Mouse (Mus musculus): ENCODE measurements around the gene Kat2b. TPM values are rescaled to one million over a fixed set of nuclear protein-coding genes. Genes with fewer than 3 reads are reported as not detected.

Kat2b gene
- polyA plus RNA-seq, 1 experiment from 2014 or later, result 5.5 TPM

- no peak overlapping the region for H3K27ac ChIP-seq (ENCODE audit: low read depth, low read length)
- 90% methylated on average over 2 of the region's 2 CpGs for WGBS
- no peaks in the 10 kb centered on the region; the same call in 1 of the 2 replicates for H3K36me3 ChIP-seq (ENCODE audit: control insufficient read depth, insufficient read depth, low read length)
- peak; percentile 66; the same call in 1 of the 2 replicates for ATAC-seq (ENCODE audit: low FRiP score)
- H3K9me3 ChIP-seq (ENCODE audit: control insufficient read depth, low read length), result no peaks in the 10 kb centered on the region
- no peak overlapping the region for H3K4me2 ChIP-seq
- no peak for DNase-seq (ENCODE audit: low spot score, missing footprints)
- H3K9ac ChIP-seq (ENCODE audit: low read length), result no peak overlapping the region
- no peaks in the 10 kb centered on the region for H3K27me3 ChIP-seq (ENCODE audit: control insufficient read depth, insufficient read depth, low read length)
- H3K4me3 ChIP-seq (ENCODE audit: low read depth, low read length), result no peak overlapping the region
- no peaks in the 10 kb centered on the region for H3K4me1 ChIP-seq (ENCODE audit: control insufficient read depth, insufficient read depth, low read length)
Observed at GRCm38 (mm10) chr17:53658668-53659067, 92.0 kb downstream of the Kat2b start.

GRCm38 (mm10) chr17:53659230-53659629, 92.6 kb downstream of the Kat2b start:
- no peaks in the 10 kb centered on the region for H3K9me3 ChIP-seq (ENCODE audit: control insufficient read depth, low read length)
- DNase-seq (ENCODE audit: low spot score, missing footprints) (no peak), ATAC-seq (ENCODE audit: low FRiP score) (no peak)
- H3K4me1 ChIP-seq (ENCODE audit: control insufficient read depth, insufficient read depth, low read length), result no peaks in the 10 kb centered on the region
- H3K4me2 ChIP-seq, result no peak overlapping the region
- 86% methylated on average over 8 of the region's 8 CpGs for WGBS
- no peaks in the 10 kb centered on the region for H3K27me3 ChIP-seq (ENCODE audit: control insufficient read depth, insufficient read depth, low read length)
- no peak overlapping the region for H3K4me3 ChIP-seq (ENCODE audit: low read depth, low read length)
- H3K9ac ChIP-seq (ENCODE audit: low read length), result no peak overlapping the region
- H3K36me3 ChIP-seq (ENCODE audit: control insufficient read depth, insufficient read depth, low read length), result no peaks in the 10 kb centered on the region; the same call in 1 of the 2 replicates
- H3K27ac ChIP-seq (ENCODE audit: low read depth, low read length), result no peak overlapping the region

GRCm38 (mm10) chr17:53659738-53660137, 93.1 kb downstream of the Kat2b start:
- WGBS, result 80% methylated on average over 4 of the region's 4 CpGs
- H3K27ac ChIP-seq (ENCODE audit: low read depth, low read length), result no peak overlapping the region
- no peaks in the 10 kb centered on the region for H3K27me3 ChIP-seq (ENCODE audit: control insufficient read depth, insufficient read depth, low read length)
- H3K9me3 ChIP-seq (ENCODE audit: control insufficient read depth, low read length), result no peaks in the 10 kb centered on the region
- H3K4me3 ChIP-seq (ENCODE audit: low read depth, low read length), result no peak overlapping the region
- H3K9ac ChIP-seq (ENCODE audit: low read length), result no peak overlapping the region
- no peak for DNase-seq (ENCODE audit: low spot score, missing footprints)
- no peaks in the 10 kb centered on the region; the same call in 1 of the 2 replicates for H3K36me3 ChIP-seq (ENCODE audit: control insufficient read depth, insufficient read depth, low read length)
- no peak for ATAC-seq (ENCODE audit: low FRiP score)
- H3K4me2 ChIP-seq, result no peak overlapping the region
- H3K4me1 ChIP-seq (ENCODE audit: control insufficient read depth, insufficient read depth, low read length), result no peaks in the 10 kb centered on the region

GRCm38 (mm10) chr17:53661056-53661840, 94.6 kb downstream of the Kat2b start:
- no peaks in the 10 kb centered on the region for H3K27me3 ChIP-seq (ENCODE audit: control insufficient read depth, insufficient read depth, low read length)
- H3K27ac ChIP-seq (ENCODE audit: low read depth, low read length), result no peak overlapping the region
- no peaks in the 10 kb centered on the region; the same call in 1 of the 2 replicates for H3K36me3 ChIP-seq (ENCODE audit: control insufficient read depth, insufficient read depth, low read length)
- H3K9ac ChIP-seq (ENCODE audit: low read length), result no peak overlapping the region
- DNase-seq (ENCODE audit: low spot score, missing footprints) (peak; percentile 76), ATAC-seq (ENCODE audit: low FRiP score) (no peak)
- no peak overlapping the region for H3K4me2 ChIP-seq
- H3K4me1 ChIP-seq (ENCODE audit: control insufficient read depth, insufficient read depth, low read length), result no peaks in the 10 kb centered on the region
- 75% methylated on average over 6 of the region's 6 CpGs for WGBS
- H3K4me3 ChIP-seq (ENCODE audit: low read depth, low read length), result no peak overlapping the region
- no peaks in the 10 kb centered on the region for H3K9me3 ChIP-seq (ENCODE audit: control insufficient read depth, low read length)

GRCm38 (mm10) chr17:53664267-53664666, 97.6 kb downstream of the Kat2b start:
- ATAC-seq (ENCODE audit: low FRiP score) (no peak), DNase-seq (ENCODE audit: low spot score, missing footprints) (no peak)
- no peak overlapping the region for H3K9ac ChIP-seq (ENCODE audit: low read length)
- H3K27ac ChIP-seq (ENCODE audit: low read depth, low read length), result no peak overlapping the region
- 89% methylated on average over 3 of the region's 3 CpGs for WGBS
- peaks cover 2% of the 10 kb centered on the region; the same call in 1 of the 2 replicates for H3K36me3 ChIP-seq (ENCODE audit: control insufficient read depth, insufficient read depth, low read length)
- no peak overlapping the region for H3K4me3 ChIP-seq (ENCODE audit: low read depth, low read length)
- no peak overlapping the region for H3K4me2 ChIP-seq
- no peaks in the 10 kb centered on the region for H3K9me3 ChIP-seq (ENCODE audit: control insufficient read depth, low read length)
- no peaks in the 10 kb centered on the region for H3K4me1 ChIP-seq (ENCODE audit: control insufficient read depth, insufficient read depth, low read length)
- H3K27me3 ChIP-seq (ENCODE audit: control insufficient read depth, insufficient read depth, low read length), result no peaks in the 10 kb centered on the region

DNA sequence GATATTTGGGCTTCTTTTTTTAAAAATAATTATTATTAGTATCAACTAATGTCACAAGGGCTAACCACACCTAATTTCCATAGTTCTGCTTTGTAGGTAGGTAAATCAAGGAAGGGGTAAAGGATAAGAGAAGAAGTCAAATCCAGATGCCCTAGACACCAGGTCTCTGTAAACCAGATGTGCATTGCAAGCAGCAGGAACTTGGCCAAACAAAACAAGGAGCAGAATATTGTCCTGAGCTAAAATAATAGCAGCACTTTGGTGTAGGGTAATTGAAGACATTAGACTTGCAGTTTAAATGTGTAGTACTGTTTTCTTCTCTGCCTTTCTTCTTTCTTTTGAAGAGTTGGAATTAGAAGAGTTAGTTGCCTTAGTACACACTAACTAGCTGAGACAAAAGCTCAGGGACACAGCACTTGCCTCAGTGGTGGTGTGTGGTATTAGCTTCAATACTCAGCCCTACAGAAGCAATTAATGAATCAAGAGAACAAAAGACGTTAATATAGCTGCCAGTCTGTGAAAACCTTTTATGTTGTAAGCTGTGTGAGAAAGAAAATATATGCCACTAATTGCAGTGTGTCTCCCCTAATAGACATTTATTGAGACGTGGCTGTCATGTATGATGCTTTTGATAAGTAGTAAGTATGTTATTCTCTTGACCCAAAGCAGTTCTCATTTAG, 98.2 kb downstream of the Kat2b start:
- H3K27ac ChIP-seq (ENCODE audit: low read depth, low read length), result no peak overlapping the region
- 74% methylated on average over 2 of the region's 2 CpGs for WGBS
- H3K9me3 ChIP-seq (ENCODE audit: control insufficient read depth, low read length), result no peaks in the 10 kb centered on the region
- no peaks in the 10 kb centered on the region for H3K4me1 ChIP-seq (ENCODE audit: control insufficient read depth, insufficient read depth, low read length)
- DNase-seq (ENCODE audit: low spot score, missing footprints), result peak; percentile 28
- H3K36me3 ChIP-seq (ENCODE audit: control insufficient read depth, insufficient read depth, low read length), result peaks cover 2% of the 10 kb centered on the region; the same call in 1 of the 2 replicates
- no peak overlapping the region for H3K9ac ChIP-seq (ENCODE audit: low read length)
- ATAC-seq (ENCODE audit: low FRiP score), result no peak
- no peak overlapping the region for H3K4me2 ChIP-seq
- no peak overlapping the region for H3K4me3 ChIP-seq (ENCODE audit: low read depth, low read length)
- no peaks in the 10 kb centered on the region for H3K27me3 ChIP-seq (ENCODE audit: control insufficient read depth, insufficient read depth, low read length)

- whole genome bisulfite sequencing, result 94% methylated on average over 8 of the region's 8 CpGs
- DNase-seq (ENCODE audit: low spot score, missing footprints), result no peak
- H3K36me3 ChIP-seq (ENCODE audit: control insufficient read depth, insufficient read depth, low read length), result 0 out of 2 replicates have a peak, but pooled peaks cover 2% of the 10 kb centered on the region
Observed at GRCm38 (mm10) chr17:53670453-53670852, 103.8 kb downstream of the Kat2b start.

DNA sequence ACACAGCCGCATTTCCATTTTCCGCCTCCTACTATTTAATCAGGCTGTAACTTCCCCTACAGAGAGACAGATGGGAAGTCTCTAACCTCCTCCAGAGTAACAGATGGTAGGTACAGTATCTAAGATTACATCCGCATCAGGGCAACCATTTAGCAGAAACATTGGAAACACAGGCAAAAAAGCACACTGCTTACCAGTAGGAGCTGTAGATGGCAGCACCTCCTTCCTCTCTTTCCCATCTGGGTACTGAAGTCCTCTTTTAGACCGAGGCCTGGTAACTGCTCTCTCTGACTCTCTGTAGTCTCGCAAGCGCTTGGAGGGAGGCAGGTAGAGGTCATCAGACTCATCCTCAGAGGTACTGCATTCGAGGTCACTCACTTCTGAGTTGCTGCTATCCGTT, 112.1 kb downstream of the Kat2b start:
- H3K4me1 ChIP-seq (ENCODE audit: control insufficient read depth, insufficient read depth, low read length), result no peaks in the 10 kb centered on the region
- no peak overlapping the region for H3K9ac ChIP-seq (ENCODE audit: low read length)
- H3K27me3 ChIP-seq (ENCODE audit: control insufficient read depth, insufficient read depth, low read length), result no peaks in the 10 kb centered on the region
- H3K4me3 ChIP-seq (ENCODE audit: low read depth, low read length), result no peak overlapping the region
- H3K4me2 ChIP-seq, result no peak overlapping the region
- ATAC-seq (ENCODE audit: low FRiP score) (peak; percentile 42; the same call in 1 of the 2 replicates), DNase-seq (ENCODE audit: low spot score, missing footprints) (no peak)
- no peak overlapping the region for H3K27ac ChIP-seq (ENCODE audit: low read depth, low read length)
- WGBS, result 88% methylated on average over 8 of the region's 8 CpGs
- H3K36me3 ChIP-seq (ENCODE audit: control insufficient read depth, insufficient read depth, low read length), result peaks cover 3% of the 10 kb centered on the region
- H3K9me3 ChIP-seq (ENCODE audit: control insufficient read depth, low read length), result no peaks in the 10 kb centered on the region

More at GRCm38 (mm10) chr17:53670453-53670852, 103.8 kb downstream of the Kat2b start:
- ATAC-seq (ENCODE audit: low FRiP score), result no peak
- no peaks in the 10 kb centered on the region for H3K9me3 ChIP-seq (ENCODE audit: control insufficient read depth, low read length)
- H3K27ac ChIP-seq (ENCODE audit: low read depth, low read length), result no peak overlapping the region
- H3K4me1 ChIP-seq (ENCODE audit: control insufficient read depth, insufficient read depth, low read length), result no peaks in the 10 kb centered on the region
- H3K4me2 ChIP-seq, result no peak overlapping the region
- H3K9ac ChIP-seq (ENCODE audit: low read length), result no peak overlapping the region
- no peaks in the 10 kb centered on the region for H3K27me3 ChIP-seq (ENCODE audit: control insufficient read depth, insufficient read depth, low read length)
- H3K4me3 ChIP-seq (ENCODE audit: low read depth, low read length), result no peak overlapping the region

GRCm38 (mm10) chr17:53688321-53688720, 121.7 kb downstream of the Kat2b start:
- Histone ChIP-seq H3K9me3 (ENCODE audit: control insufficient read depth, low read length) (no peaks in the 10 kb centered on the region), H3K27ac (ENCODE audit: low read depth, low read length) (no peak overlapping the region), H3K9ac (ENCODE audit: low read length) (peak overlapping the region; percentile 75; the same call in 1 of the 2 replicates), H3K4me1 (ENCODE audit: control insufficient read depth, insufficient read depth, low read length) (peaks cover 9% of the 10 kb centered on the region; the same call in 1 of the 2 replicates), H3K4me3 (ENCODE audit: low read depth, low read length) (peak overlapping the region; percentile 59), H3K36me3 (ENCODE audit: control insufficient read depth, insufficient read depth, low read length) (peaks cover 9% of the 10 kb centered on the region), H3K4me2 (peak overlapping the region; percentile 61), H3K27me3 (ENCODE audit: control insufficient read depth, insufficient read depth, low read length) (no peaks in the 10 kb centered on the region)
- DNase-seq (ENCODE audit: low spot score, missing footprints) (no peak), ATAC-seq (ENCODE audit: low FRiP score) (no peak)
- 25% methylated on average over 1 of the region's 1 CpGs for WGBS

Data from midbrain, embryonic 11.5 days (tissue).